Mouse (Mus musculus) midbrain, embryonic 10.5 days (tissue): ENCODE measurements at regions not wholly inside any gene's neighbourhood (a gene's known extent, or its start where the extent isn't known, plus 50 kb on each side); places are given as distances from the start of the nearest gene placed in this dataset.

Experiments
- DNase-seq: peaks from one replicate; pipeline ENCODE4 v3.0.0-alpha.2; 2017; ENCODE audit warnings: low spot score
- H3K27ac ChIP-seq: fragments of 300-500 bp; sonication (generic); replicated peaks from 2 replicates; pipeline ENCODE4 v1.5.1; 2016; ENCODE audit warnings: mild to moderate bottlenecking
- H3K27me3 ChIP-seq: fragments of 300-500 bp; sonication (generic); 2 replicates; pipeline ENCODE4 v1.6.1; 2016; ENCODE audit warnings: low read depth, mild to moderate bottlenecking; ENCODE audit not compliant: poor library complexity, severe bottlenecking
- H3K36me3 ChIP-seq: fragments of 300-500 bp; sonication (generic); 2 replicates; pipeline ENCODE4 v1.6.1; 2016; ENCODE audit warnings: mild to moderate bottlenecking, moderate library complexity
- H3K4me1 ChIP-seq: fragments of 300-500 bp; sonication (generic); 2 replicates; pipeline ENCODE4 v1.6.1; 2016
- H3K4me3 ChIP-seq: fragments of 300-500 bp; sonication (generic); 2 replicates; pipeline ENCODE4 v1.5.1; 2016; ENCODE audit warnings: mild to moderate bottlenecking, moderate library complexity
- H3K9me3 ChIP-seq: fragments of 300-500 bp; sonication (generic); replicated peaks from 2 replicates; pipeline ENCODE4 v1.6.1; 2016; ENCODE audit warnings: mild to moderate bottlenecking
- WGBS: fragments of 180-500 bp; shearing (Covaris S2); methylation state at CpG from one replicate; pipeline ENCODE4 v1.1.7; 2016; 5-methylcytosine and 5-hydroxymethylcytosine counted together

DNA sequence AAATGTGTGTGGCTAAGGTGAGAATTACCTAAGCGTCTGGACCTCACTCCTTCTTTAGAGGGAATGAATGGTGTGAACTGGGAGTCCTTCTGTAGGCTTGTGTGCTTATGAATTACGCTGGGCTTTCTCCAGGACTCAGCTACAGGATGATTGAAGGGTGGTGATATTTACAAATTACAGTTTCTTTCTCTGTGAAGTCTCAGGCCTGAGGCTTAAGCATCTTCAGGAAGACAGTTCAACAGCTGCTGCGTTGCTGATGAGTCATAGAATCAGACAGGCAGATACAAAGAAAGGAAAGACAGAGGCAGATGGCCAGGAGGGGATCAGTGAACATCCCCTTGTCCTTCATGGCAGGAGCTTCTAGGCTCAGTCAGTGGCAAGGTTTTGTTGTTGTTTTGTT lies 227.3 kb downstream of the Pros1 start:
- DNase-seq, result no peak
- Histone ChIP-seq H3K4me3 (no peak overlapping the region), H3K27ac (no peak overlapping the region), H3K9me3 (no peaks in the 10 kb centered on the region), H3K4me1 (peaks cover 3% of the 10 kb centered on the region), H3K36me3 (no peaks in the 10 kb centered on the region), H3K27me3 (peaks cover 28% of the 10 kb centered on the region)
- 81% methylated on average over 3 of the region's 3 CpGs for WGBS

DNA sequence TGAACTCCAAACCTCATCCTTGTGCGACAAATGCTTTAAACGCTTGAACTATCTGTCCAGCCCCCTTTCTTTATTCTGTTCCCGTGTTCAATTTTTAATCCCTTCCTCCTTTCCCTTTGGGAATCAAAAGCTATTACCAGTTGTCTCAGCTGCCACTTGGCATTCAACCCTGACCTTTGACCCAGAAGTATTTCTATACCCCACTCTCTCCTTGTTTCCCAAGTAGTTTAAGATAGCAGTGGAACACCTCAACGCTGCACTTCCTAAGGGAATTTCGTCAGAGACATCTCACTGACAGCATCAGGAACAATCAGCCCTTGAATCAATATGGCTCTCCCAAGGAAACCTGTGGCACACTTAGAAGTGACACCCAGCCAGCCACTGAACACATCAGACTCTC lies 229.1 kb downstream of the Pros1 start:
- H3K27me3 ChIP-seq, result peaks cover 47% of the 10 kb centered on the region
- no peak for DNase-seq
- no peaks in the 10 kb centered on the region for H3K36me3 ChIP-seq
- H3K4me3 ChIP-seq, result no peak overlapping the region
- WGBS, result 48% methylated on average over 5 of the region's 5 CpGs
- no peak overlapping the region for H3K27ac ChIP-seq
- H3K9me3 ChIP-seq, result no peaks in the 10 kb centered on the region
- H3K4me1 ChIP-seq, result peaks cover 3% of the 10 kb centered on the region

- no peak for DNase-seq
- peaks cover 57% of the 10 kb centered on the region for H3K27me3 ChIP-seq
Observed at GRCm38 (mm10) chr16:63084021-63084756, 230.1 kb downstream of the Pros1 start.

GRCm38 (mm10) chr16:63086086-63086796 lies 232.1 kb downstream of the Pros1 start:
- no peak overlapping the region for H3K27ac ChIP-seq

More at GRCm38 (mm10) chr16:63084021-63084756, 230.1 kb downstream of the Pros1 start:
- Histone ChIP-seq H3K36me3 (no peaks in the 10 kb centered on the region), H3K9me3 (no peaks in the 10 kb centered on the region), H3K4me3 (no peak overlapping the region), H3K4me1 (peaks cover 3% of the 10 kb centered on the region), H3K27ac (no peak overlapping the region)
- WGBS, result 89% methylated on average over 10 of the region's 10 CpGs

DNA sequence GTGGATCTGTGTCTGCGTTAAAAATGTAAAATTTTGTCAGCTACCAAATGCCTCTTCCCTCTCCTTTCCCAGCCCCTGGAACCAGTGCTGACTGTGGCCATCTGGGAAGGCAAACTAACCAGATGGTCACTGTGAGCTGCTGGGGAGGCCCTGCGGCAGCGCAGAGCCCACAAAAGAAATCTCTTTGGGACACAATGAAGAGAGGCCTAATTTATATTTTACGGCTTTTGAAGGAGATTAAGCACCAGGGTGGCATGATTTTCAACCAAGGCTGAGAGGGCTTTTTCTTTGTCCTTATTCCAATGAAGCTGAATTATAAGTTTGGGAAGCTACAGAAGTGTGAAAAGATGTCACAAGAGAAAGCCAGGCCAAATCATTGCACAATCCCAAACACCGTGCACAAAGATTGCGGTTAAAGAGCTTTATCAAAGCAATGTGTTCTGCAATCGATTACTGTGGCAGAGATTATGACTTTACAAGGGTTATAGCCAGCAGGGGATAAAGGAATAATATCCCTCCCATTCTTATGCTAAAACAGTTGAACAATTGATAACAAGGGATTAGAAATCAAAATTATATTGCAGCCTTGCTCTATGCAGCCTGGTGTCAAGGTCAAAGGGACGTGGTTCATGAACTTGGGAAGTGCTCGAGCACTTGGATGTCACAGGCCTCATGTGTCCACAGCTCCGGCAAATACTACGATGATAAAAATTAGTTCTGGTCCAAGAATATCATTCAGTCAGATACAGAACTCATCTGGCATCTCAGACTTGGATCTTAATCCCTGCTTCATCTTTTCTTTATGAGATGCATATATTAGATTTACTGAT lies 237.6 kb downstream of the Pros1 start:
- Histone ChIP-seq H3K27me3 (peaks cover 77% of the 10 kb centered on the region), H3K4me3 (no peak overlapping the region), H3K4me1 (peaks cover 12% of the 10 kb centered on the region), H3K36me3 (no peaks in the 10 kb centered on the region), H3K27ac (peak overlapping the region; percentile 67), H3K9me3 (no peaks in the 10 kb centered on the region)
- peak; percentile 63 for DNase-seq
- 29% methylated on average over 11 of the region's 11 CpGs for WGBS

More at GRCm38 (mm10) chr16:63086086-63086796, 232.1 kb downstream of the Pros1 start:
- Histone ChIP-seq H3K4me3 (no peak overlapping the region), H3K9me3 (no peaks in the 10 kb centered on the region), H3K4me1 (peaks cover 6% of the 10 kb centered on the region), H3K27me3 (peaks cover 72% of the 10 kb centered on the region), H3K36me3 (no peaks in the 10 kb centered on the region)
- no peak for DNase-seq
- 90% methylated on average over 9 of the region's 9 CpGs for WGBS

GRCm38 (mm10) chr16:63094126-63094840 lies 240.2 kb downstream of the Pros1 start:
- peaks cover 77% of the 10 kb centered on the region for H3K27me3 ChIP-seq
- WGBS, result 90% methylated on average over 5 of the region's 5 CpGs
- no peak overlapping the region for H3K4me3 ChIP-seq
- no peak for DNase-seq
- peaks cover 12% of the 10 kb centered on the region for H3K4me1 ChIP-seq
- no peaks in the 10 kb centered on the region for H3K9me3 ChIP-seq
- no peak overlapping the region for H3K27ac ChIP-seq
- no peaks in the 10 kb centered on the region for H3K36me3 ChIP-seq

DNA sequence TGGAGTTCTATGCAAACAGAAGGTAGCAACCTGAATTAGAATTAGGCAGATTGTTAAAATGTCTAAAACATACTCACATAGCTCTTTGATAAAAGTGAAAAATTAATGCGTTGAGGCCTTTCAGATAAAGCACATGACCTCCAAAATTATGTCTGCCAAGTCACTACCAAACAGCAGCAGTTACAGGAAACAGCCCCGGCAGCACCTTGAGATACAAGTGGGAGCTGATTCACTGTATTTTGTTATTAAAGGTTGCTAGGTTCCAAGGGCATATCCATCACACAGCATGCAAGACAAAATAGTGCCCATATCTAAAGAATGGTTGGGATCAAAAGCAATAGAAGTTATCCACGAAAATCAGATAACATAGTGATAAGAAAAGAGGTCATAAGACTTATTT lies 248.3 kb downstream of the Pros1 start:
- Histone ChIP-seq H3K36me3 (no peaks in the 10 kb centered on the region), H3K4me3 (no peak overlapping the region), H3K9me3 (no peaks in the 10 kb centered on the region), H3K27me3 (peaks cover 45% of the 10 kb centered on the region; the same call in 1 of the 2 replicates), H3K27ac (no peak overlapping the region), H3K4me1 (no peaks in the 10 kb centered on the region)
- 86% methylated on average over 3 of the region's 3 CpGs for WGBS
- DNase-seq, result no peak

DNA sequence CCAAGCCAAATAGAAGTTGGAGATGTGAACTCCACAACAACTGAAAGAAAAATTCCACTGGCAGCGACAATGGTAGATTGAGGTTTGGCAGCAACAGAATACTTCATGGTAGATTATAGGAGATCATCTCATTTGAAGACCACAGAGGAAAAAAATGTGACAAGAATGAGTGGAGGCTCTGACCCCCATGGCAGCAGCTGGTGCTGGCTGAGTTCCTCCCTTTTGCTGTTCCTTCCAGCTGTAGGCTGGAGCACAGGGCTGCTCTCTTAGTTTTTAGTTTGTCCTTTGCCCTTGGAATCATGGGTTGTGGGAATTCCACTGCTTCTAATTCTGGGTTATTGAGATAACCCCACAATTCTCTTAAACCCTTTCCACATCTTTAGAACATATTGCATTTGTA lies 248.8 kb downstream of the Pros1 start:
- H3K9me3 ChIP-seq, result no peaks in the 10 kb centered on the region
- no peaks in the 10 kb centered on the region for H3K4me1 ChIP-seq
- DNase-seq, result no peak
- WGBS, result 82% methylated on average over 1 of the region's 1 CpGs
- no peak overlapping the region for H3K27ac ChIP-seq
- peaks cover 39% of the 10 kb centered on the region; the same call in 1 of the 2 replicates for H3K27me3 ChIP-seq
- H3K36me3 ChIP-seq, result no peaks in the 10 kb centered on the region
- H3K4me3 ChIP-seq, result no peak overlapping the region

- H3K36me3 ChIP-seq, result no peaks in the 10 kb centered on the region
- H3K4me1 ChIP-seq, result no peaks in the 10 kb centered on the region
- H3K4me3 ChIP-seq, result no peak overlapping the region
- no peak overlapping the region for H3K27ac ChIP-seq
- DNase-seq, result no peak
- H3K27me3 ChIP-seq, result peaks cover 25% of the 10 kb centered on the region; the same call in 1 of the 2 replicates
- no peaks in the 10 kb centered on the region for H3K9me3 ChIP-seq
- 89% methylated on average over 5 of the region's 5 CpGs for WGBS
Observed at GRCm38 (mm10) chr16:63104383-63104782, 250.3 kb downstream of the Pros1 start.

GRCm38 (mm10) chr16:63104938-63105714 lies 251.0 kb downstream of the Pros1 start:
- no peak for DNase-seq
- H3K36me3 ChIP-seq, result no peaks in the 10 kb centered on the region
- H3K27me3 ChIP-seq, result peaks cover 17% of the 10 kb centered on the region; the same call in 1 of the 2 replicates
- WGBS, result 83% methylated on average over 11 of the region's 11 CpGs
- no peaks in the 10 kb centered on the region for H3K9me3 ChIP-seq
- 0 out of 2 replicates have a peak overlapping the region, but pooled peaks have one; percentile 35 for H3K27ac ChIP-seq
- H3K4me3 ChIP-seq, result no peak overlapping the region
- H3K4me1 ChIP-seq, result no peaks in the 10 kb centered on the region

DNA sequence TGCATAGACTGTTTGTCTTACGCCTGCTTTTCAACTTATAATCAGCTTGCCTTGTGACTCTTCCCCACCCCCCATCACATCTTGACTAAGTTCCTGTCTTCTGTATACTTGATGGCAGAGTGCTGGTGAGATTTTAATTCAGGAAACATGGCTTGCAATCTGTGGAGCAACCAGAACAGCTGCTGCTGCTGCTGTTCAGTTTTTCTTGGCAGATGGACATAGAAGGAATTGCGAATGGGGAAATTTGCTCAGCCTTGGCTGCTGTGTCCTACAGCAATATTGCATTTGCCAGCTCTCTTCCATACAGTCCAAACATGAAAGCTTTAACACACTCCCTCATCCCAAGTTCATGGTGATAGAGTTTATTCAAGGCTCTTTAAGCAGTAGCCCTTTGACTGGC lies 262.3 kb downstream of the Pros1 start:
- Histone ChIP-seq H3K36me3 (no peaks in the 10 kb centered on the region), H3K27ac (no peak overlapping the region), H3K9me3 (no peaks in the 10 kb centered on the region), H3K4me1 (no peaks in the 10 kb centered on the region), H3K27me3 (no peaks in the 10 kb centered on the region), H3K4me3 (no peak overlapping the region)
- no peak for DNase-seq
- 90% methylated on average over 2 of the region's 2 CpGs for WGBS
